Mouse (Mus musculus) liver, adult 2 months (tissue): ENCODE measurements around the gene Fcgrt. TPM values are rescaled to one million over a fixed set of nuclear protein-coding genes. Genes with fewer than 3 reads are reported as not detected.
"Not testable (repeated sequence)": the region's sequence is repeated elsewhere in the genome, so short reads cannot be mapped to it uniquely, and the experiment has no call there.

Experiments
- DNase-seq: peaks from one replicate; pipeline ENCODE4 v3.0.0-alpha.2; 2011; ENCODE audit warnings: low read depth, low spot score; ENCODE audit errors: extremely low read depth
- H3K27ac ChIP-seq: fragments of 200-500 bp; replicated peaks from 2 replicates; pipeline ENCODE4 v1.5.1; 2012; ENCODE audit warnings: low read depth, mild to moderate bottlenecking, control low read depth, inconsistent platforms, low read length; ENCODE audit not compliant: insufficient read depth
- H3K27me3 ChIP-seq: fragments of 200-500 bp; 2 replicates; pipeline ENCODE4 v1.6.1; 2012; ENCODE audit warnings: mild to moderate bottlenecking, moderate library complexity, low read length, inconsistent platforms; ENCODE audit not compliant: control insufficient read depth, insufficient read depth
- H3K36me3 ChIP-seq: fragments of 200-500 bp; 2 replicates; pipeline ENCODE4 v1.6.1; 2012; ENCODE audit warnings: low read length, inconsistent platforms; ENCODE audit not compliant: control insufficient read depth, insufficient read depth
- H3K4me1 ChIP-seq: fragments of 200-500 bp; 2 replicates; pipeline ENCODE4 v1.6.1; 2011; ENCODE audit warnings: low read length; ENCODE audit not compliant: control insufficient read depth, insufficient read depth
- H3K4me3 ChIP-seq: fragments of 200-500 bp; 2 replicates; pipeline ENCODE4 v1.5.1; 2011; ENCODE audit warnings: low read depth, mild to moderate bottlenecking, control low read depth, low read length, moderate library complexity; ENCODE audit not compliant: insufficient read depth
- H3K79me2 ChIP-seq: fragments of 200-500 bp; 2 replicates; pipeline ENCODE4 v1.6.1; 2012; ENCODE audit warnings: inconsistent platforms, mild to moderate bottlenecking, low read length, moderate library complexity; ENCODE audit not compliant: control insufficient read depth, insufficient read depth
- H3K9ac ChIP-seq: fragments of 200-500 bp; 2 replicates; pipeline ENCODE4 v1.6.1; 2012; ENCODE audit warnings: low read depth, mild to moderate bottlenecking, control low read depth, inconsistent platforms, low read length
- CTCF ChIP-seq: fragments of 200-500 bp; IDR thresholded peaks from 2 replicates; pipeline ENCODE4 v1.5.1; 2011; ENCODE audit warnings: low read depth, low read length, control low read depth
- POLR2A ChIP-seq: fragments of 200-500 bp; IDR thresholded peaks from 2 replicates; pipeline ENCODE4 v1.6.1; 2011; ENCODE audit warnings: low read length, control low read depth; ENCODE audit not compliant: insufficient read depth; ENCODE audit errors: extremely low read depth
- WGBS: fragments of 180-500 bp; shearing (Covaris S2); methylation state at CpG from one replicate; pipeline ENCODE4 v1.1.7; 2018; 5-methylcytosine and 5-hydroxymethylcytosine counted together
- polyA plus RNA-seq: library from polyadenylated mRNA; depleted of rRNA; stranded (reverse); fragments of >200 nt; gene quantifications from 2 replicates; pipeline ENCODE4 v1.2.3, GENCODE M21; 2012
- total RNA-seq: library from RNA; depleted of rRNA; stranded (reverse); fragments of >200 nt; gene quantifications from 2 replicates; pipeline ENCODE4 v1.2.3, GENCODE M21; 2014

The Fcgrt gene
- total and polyA plus RNA-seq, 2 experiments = 170 to 188 TPM

DNA sequence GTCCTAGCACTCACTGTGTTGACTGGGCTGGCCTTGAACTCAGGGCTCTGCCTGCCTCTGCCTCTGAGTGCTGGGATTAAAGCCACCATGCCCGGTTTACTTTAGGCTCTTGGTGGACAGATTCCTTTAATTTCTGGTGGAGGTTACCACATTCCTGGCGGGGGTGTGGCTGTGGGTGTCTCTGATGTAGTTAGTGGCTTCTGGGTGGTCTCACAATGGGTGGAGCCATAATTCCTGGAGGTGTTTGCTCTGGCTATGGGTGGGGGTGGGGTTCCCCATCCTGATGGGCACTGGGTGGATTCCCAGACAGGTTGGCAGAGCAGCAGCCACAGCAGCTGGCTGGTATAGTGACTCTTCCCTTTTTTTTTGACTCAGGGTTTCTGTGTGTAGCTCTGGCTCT is 8.3 kb upstream of the Fcgrt start:
- WGBS = 78% methylated on average over 2 of the region's 2 CpGs
- no peaks in the 10 kb centered on the region for H3K36me3 ChIP-seq
- DNase-seq = no peak
- no peaks in the 10 kb centered on the region for H3K79me2 ChIP-seq
- no peak overlapping the region for H3K4me3 ChIP-seq
- TF ChIP-seq CTCF (no peak), POLR2A (no peak)
- H3K27ac ChIP-seq = no peak overlapping the region
- H3K9ac ChIP-seq = no peak overlapping the region
- H3K4me1 ChIP-seq = no peaks in the 10 kb centered on the region
- no peaks in the 10 kb centered on the region for H3K27me3 ChIP-seq

DNA sequence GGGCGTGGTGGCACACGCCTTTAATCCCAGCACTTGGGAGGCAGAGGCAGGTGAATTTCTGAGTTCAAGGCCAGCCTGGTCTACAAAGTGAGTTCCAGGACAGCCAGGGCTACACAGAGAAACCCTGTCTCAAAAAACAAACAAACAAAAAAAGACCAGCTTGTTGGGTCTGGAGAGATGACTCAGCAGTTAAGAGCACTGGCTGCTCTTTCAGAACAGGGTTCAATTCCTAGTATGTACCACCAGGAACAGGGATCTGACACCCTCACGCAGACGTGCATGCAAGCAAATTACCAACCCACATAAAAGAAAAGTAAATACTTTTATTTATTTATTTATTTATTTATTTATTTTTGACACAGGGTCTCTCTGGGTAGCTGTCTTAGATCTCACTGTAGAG is 6.4 kb upstream of the Fcgrt start:
- not testable (repeated sequence) for H3K4me1 ChIP-seq, H3K27ac ChIP-seq, H3K79me2 ChIP-seq, H3K36me3 ChIP-seq, H3K27me3 ChIP-seq, H3K4me3 ChIP-seq, DNase-seq, H3K9ac ChIP-seq
- WGBS = 93% methylated on average over 4 of the region's 4 CpGs

GRCm38 (mm10) chr7:45107052-45107645 is 3.5 kb upstream of the Fcgrt start:
- Histone ChIP-seq H3K9ac (no peak overlapping the region), H3K27me3 (no peaks in the 10 kb centered on the region), H3K4me3 (no peak overlapping the region), H3K27ac (no peak overlapping the region), H3K79me2 (no peaks in the 10 kb centered on the region), H3K4me1 (peaks cover 9% of the 10 kb centered on the region), H3K36me3 (no peaks in the 10 kb centered on the region)
- DNase-seq = no peak
- TF ChIP-seq CTCF (no peak), POLR2A (no peak)
- WGBS = 78% methylated on average over 5 of the region's 5 CpGs

GRCm38 (mm10) chr7:45106441-45106840 is 2.8 kb upstream of the Fcgrt start:
- H3K9ac ChIP-seq = no peak overlapping the region
- no peaks in the 10 kb centered on the region for H3K79me2 ChIP-seq
- H3K27ac ChIP-seq = no peak overlapping the region
- H3K27me3 ChIP-seq = no peaks in the 10 kb centered on the region
- H3K4me3 ChIP-seq = no peak overlapping the region
- peaks cover 2% of the 10 kb centered on the region; the same call in 1 of the 2 replicates for H3K36me3 ChIP-seq
- 91% methylated on average over 6 of the region's 6 CpGs for WGBS
- DNase-seq = no peak
- H3K4me1 ChIP-seq = peaks cover 14% of the 10 kb centered on the region
- no peak for TF ChIP-seq POLR2A
- no peak for TF ChIP-seq CTCF

GRCm38 (mm10) chr7:45105491-45105890 is 1.8 kb upstream of the Fcgrt start:
- Histone ChIP-seq H3K4me3 (no peak overlapping the region), H3K9ac (no peak overlapping the region), H3K27me3 (no peaks in the 10 kb centered on the region), H3K79me2 (no peaks in the 10 kb centered on the region), H3K36me3 (peaks cover 4% of the 10 kb centered on the region; the same call in 1 of the 2 replicates), H3K27ac (no peak overlapping the region), H3K4me1 (peaks cover 14% of the 10 kb centered on the region)
- WGBS = 86% methylated on average over 8 of the region's 8 CpGs
- TF ChIP-seq POLR2A = no peak
- TF ChIP-seq CTCF = no peak
- DNase-seq = no peak

- Histone ChIP-seq H3K4me3 (no peak overlapping the region), H3K9ac (no peak overlapping the region), H3K27me3 (no peaks in the 10 kb centered on the region), H3K36me3 (peaks cover 8% of the 10 kb centered on the region; the same call in 1 of the 2 replicates), H3K79me2 (no peaks in the 10 kb centered on the region), H3K27ac (no peak overlapping the region), H3K4me1 (peaks cover 14% of the 10 kb centered on the region)
- DNase-seq = no peak
- TF ChIP-seq POLR2A = no peak
- TF ChIP-seq CTCF = no peak
- WGBS = 83% methylated on average over 5 of the region's 5 CpGs
These were observed 1.3 kb upstream of the Fcgrt start for GRCm38 (mm10) chr7:45104941-45105340.
